Mouse (Mus musculus) cerebellum, adult 2 months (tissue): ENCODE data around the gene Gm525.

ENCODE experiments used
- CTCF ChIP-seq: fragments of 200-500 bp; IDR thresholded peaks from 2 replicates; pipeline ENCODE4 v1.5.1; 2011; ENCODE audit warnings: low read depth, mild to moderate bottlenecking, control low read depth, low read length, moderate library complexity, borderline replicate concordance; ENCODE audit not compliant: insufficient read depth
- POLR2A ChIP-seq: fragments of 200-500 bp; IDR thresholded peaks from 2 replicates; pipeline ENCODE4 v1.6.1; 2011; ENCODE audit warnings: low read length, control low read depth, borderline replicate concordance; ENCODE audit not compliant: insufficient read depth

- TF ChIP-seq CTCF (no peak), POLR2A (no peak)
Measured at GRCm38 (mm10) chr11:89061362-89061761, 12.3 kb upstream of the Gm525 start.
